Mouse (Mus musculus) heart, embryonic 15.5 days (tissue): ENCODE results near the gene Taar1. TPM values are rescaled to one million over a fixed set of nuclear protein-coding genes. Genes with fewer than 3 reads are reported as not detected.

Experiments
- polyA plus RNA-seq: library from polyadenylated mRNA; unstranded; fragments of >200 nt; fragmentation: Nextera tagmentation; extraction: Ambion mirVana; gene quantifications from 2 replicates; pipeline ENCODE4 v1.2.1, GENCODE M21; 2015

The Taar1 gene
- polyA plus RNA-seq, 1 experiment from 2014 or later = not detected

Other genes with a start within 250 kb of the Taar1 start
- 89.3 and 90.3 TPM in 2 replicates for gene Rps12, start 133.1 kb upstream of the Taar1 start, polyA plus RNA-seq
- gene Slc18b1, start 123.4 kb upstream of the Taar1 start, polyA plus RNA-seq = 8.0 and 8.9 TPM in 2 replicates
- 0.15 and 0.22 TPM in 2 replicates for gene Vnn3, start 68.9 kb upstream of the Taar1 start, polyA plus RNA-seq
- gene Vnn1, start 25.7 kb upstream of the Taar1 start, polyA plus RNA-seq = 2.1 and 2.2 TPM in 2 replicates
- gene Taar2, start 18.2 kb downstream of the Taar1 start, polyA plus RNA-seq = not detected in 2 replicates
- gene Taar3, start 29.2 kb downstream of the Taar1 start, polyA plus RNA-seq = not detected in 2 replicates
- gene Taar4, start 40.1 kb downstream of the Taar1 start, polyA plus RNA-seq = not detected in 2 replicates
- not detected in 2 replicates for gene Taar5, start 50.4 kb downstream of the Taar1 start, polyA plus RNA-seq
- gene Taar6, start 65.3 kb downstream of the Taar1 start, polyA plus RNA-seq = not detected in 2 replicates
- gene Taar7a, start 73.1 kb downstream of the Taar1 start, polyA plus RNA-seq = not detected in 2 replicates
- not detected in 2 replicates for gene Taar7b, start 79.6 kb downstream of the Taar1 start, polyA plus RNA-seq
- not detected in 2 replicates for gene Taar7d, start 106.9 kb downstream of the Taar1 start, polyA plus RNA-seq
- gene Taar7e, start 117.3 kb downstream of the Taar1 start, polyA plus RNA-seq = not detected in 2 replicates
- gene Taar7f, start 129.2 kb downstream of the Taar1 start, polyA plus RNA-seq = not detected in 2 replicates
- not detected in 2 replicates for gene Taar8a, start 156.1 kb downstream of the Taar1 start, polyA plus RNA-seq
- not detected in 2 replicates for gene Taar8b, start 171.9 kb downstream of the Taar1 start, polyA plus RNA-seq
- gene Taar8c, start 181.6 kb downstream of the Taar1 start, polyA plus RNA-seq = not detected in 2 replicates
- gene Taar9, start 189.2 kb downstream of the Taar1 start, polyA plus RNA-seq = not detected in 2 replicates
- gene Stx7, start 228.9 kb downstream of the Taar1 start, polyA plus RNA-seq = 68.4 and 74.8 TPM in 2 replicates